Mouse (Mus musculus): ENCODE results near the gene Hsd3b7.
"Not testable (repeated sequence)": the region's sequence is repeated elsewhere in the genome, so short reads cannot be mapped to it uniquely, and the experiment has no call there.

The Hsd3b7 gene

DNA sequence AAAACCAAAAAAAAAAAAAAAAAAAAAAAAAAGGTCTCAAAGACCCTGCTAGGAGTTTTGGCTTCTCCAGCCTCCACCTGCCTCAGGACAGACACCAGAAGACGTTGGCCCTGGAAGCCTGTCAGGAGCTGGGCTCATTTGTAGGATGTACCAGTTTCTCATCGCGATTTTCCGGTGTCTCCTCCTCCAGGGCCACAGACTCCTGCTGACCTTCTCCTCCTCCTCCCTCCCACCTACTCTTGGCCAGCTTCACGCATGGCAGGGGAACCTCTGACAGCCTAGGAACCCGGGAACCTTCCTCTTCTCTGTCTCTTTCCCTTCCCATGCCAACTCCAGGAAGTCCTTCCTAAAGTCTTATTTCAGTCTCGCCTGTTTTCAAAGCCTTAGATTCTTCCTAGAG, 16.6 kb downstream of the Hsd3b7 start:
- DNase-seq (ENCODE audit: low spot score in 2 of 2) = no peak

DNA sequence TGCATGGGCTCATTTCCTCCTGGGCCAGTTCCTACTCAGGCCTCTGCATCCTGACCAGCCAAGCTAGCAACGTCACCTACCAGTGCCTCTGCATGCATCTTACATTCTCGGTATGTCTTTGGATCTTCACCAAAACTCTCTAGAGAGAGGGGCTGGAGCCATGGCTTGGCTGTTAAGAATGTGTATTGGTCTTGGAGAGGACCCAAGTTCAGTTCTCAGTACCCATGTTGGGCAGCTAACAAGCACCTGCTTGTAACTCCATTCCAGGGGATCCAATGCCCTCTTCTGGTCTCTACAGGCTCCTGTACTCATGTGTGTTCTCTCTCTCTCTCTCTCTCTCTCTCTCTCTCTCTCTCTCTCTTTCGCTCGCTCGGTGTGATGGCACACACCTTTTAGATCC, 17.4 kb downstream of the Hsd3b7 start:
- DNase-seq (ENCODE audit: low spot score in 2 of 2) = no peak

DNA sequence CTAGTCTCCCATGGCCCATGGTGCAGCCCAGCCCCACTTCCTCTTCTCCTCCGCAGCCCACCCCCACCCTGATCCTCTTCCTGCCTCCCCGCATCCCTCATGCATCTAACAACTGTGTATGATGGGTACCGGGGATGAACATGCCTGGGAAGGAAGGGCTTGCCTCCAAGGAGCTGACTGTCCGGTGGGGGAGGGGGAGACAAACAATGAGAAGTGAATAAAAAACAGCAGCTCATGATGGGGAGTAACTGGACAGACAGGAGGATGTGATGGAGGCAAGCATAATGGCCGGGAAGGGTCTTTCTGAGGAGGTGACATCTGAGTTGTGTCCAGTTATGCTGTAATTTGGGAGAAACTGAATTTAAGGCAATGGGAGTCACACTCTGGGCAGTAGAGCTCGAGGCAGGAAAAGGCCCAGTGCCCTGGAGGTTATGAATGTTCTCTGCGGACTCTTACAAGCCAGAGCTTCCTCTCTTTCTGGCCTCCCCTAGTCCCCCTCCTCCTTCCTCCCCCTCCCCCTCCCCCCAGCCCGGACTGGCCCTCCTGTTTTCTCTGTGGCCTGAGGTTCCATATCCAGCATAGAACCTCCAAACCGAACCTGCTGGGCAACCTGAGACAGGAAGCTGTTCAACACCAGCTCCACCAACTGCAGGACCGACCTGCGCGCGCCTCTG, 20.6 kb downstream of the Hsd3b7 start:
- DNase-seq (ENCODE audit: low spot score in 2 of 2) = no peak

GRCm38 (mm10) chr7:127822494-127822893, 22.1 kb downstream of the Hsd3b7 start:
- no peak for DNase-seq (ENCODE audit: low spot score in 2 of 2)

DNA sequence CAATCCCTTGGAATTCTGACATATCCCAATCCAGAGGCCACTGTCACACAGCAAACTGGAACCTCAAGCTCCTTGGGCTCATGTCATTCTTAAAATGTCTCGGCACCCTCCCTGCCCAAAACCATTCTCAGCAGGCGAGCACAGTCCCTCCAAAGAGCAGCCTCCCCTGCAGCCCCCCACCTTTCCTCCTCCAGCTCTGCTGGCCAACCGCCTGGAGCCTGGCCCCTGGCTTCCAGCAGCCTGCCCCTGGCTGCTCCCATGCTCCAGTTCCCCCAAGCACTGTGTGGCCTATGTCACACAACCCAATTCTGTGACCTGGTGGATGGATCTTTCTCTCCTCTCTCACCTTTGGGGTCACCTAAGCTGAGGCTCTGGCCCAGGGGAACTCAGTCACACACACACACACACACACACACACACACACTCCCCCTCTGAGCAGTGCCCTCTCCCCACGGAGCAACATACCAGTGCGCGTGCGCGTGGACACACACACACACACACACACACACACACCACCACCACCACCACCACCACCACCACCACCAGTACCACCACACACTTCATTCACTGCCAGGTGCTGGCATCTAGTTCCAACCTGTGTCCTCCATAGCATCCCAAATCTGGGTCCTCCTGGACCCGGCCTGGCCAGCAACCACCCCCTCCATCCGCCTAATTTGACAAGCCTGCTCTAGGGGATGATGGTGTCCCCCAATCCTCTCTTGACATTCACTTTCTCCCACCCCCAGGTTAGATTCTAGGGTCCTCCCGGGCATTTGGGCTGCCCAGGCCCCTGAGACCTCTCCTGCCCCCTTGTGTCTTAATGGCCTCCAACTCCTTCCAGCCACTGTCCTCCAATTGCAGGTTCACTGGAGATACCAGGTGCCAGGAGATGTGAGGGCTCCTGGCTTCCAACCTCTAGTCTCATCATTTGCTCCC, 23.1 kb downstream of the Hsd3b7 start:
- DNase-seq (ENCODE audit: low spot score in 2 of 2) = no peak

GRCm38 (mm10) chr7:127824176-127824871, 23.9 kb downstream of the Hsd3b7 start, which contains the start of the genes Stx4a and Stx1b:
Stx4a (plus strand) TSS chr7:127824294.
Stx1b (minus strand) TSS chr7:127824549.
- DNase-seq (ENCODE audit: low spot score in 2 of 2) = peak in 1 of 2 experiments; percentile 36

DNA sequence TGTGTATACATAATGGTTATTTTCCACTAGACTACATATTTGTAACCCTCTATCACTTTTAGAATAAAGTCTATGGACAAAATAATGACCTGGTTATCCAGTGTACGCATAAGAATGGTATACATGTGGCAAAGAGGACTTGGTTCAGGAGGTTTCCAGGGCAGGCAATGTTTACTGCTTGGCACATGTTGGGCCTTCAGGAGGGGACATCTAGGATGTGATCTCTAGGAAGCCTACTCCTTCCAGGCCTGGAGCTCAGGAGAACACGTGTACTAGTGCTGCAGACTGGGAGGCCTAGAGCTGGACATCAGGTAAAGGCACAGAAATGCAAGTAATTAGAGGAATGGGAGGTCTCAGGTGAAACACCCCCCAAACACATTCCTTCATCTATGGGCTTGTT, 35.1 kb downstream of the Hsd3b7 start:
- no peak for DNase-seq (ENCODE audit: low spot score in 2 of 2)

DNA sequence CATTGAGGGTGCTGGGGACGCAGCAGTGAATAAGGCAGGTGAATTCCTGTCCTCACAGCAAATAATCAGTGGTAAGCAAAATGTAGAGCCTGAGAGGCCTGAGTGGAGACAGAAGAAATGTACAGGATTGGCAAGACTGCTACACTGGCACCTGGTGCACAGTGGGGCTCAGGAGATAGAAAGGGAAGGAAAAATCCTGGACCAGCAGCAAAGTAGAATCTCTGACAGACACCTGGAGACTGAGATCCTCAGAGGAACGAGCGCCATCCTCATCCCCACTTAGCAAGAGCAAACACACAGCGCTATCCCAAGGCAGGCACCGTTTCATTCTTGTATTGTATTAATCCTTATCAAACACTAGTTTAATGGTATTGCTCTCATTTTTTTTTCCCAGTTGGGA, 37.1 kb downstream of the Hsd3b7 start:
- no peak for DNase-seq (ENCODE audit: low spot score in 2 of 2)

DNA sequence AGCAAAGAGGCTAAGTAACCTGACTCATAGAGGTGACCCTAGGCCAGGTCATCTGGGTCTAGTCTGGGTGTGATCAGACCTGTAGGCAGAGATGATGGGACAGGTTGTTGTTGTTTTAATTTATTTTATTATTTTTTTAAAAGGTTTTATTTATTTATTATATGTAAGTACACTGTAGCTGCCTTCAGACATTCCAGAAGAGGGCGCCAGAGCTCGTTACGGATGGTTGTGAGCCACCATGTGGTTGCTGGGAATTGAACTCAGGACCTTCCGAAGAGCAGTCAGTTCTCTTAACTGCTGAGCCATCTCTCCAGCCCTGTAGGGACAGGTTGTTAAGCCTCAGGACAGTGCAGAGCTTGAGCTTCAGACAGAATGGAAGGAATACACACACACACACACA, 37.5 kb downstream of the Hsd3b7 start:
- not testable (repeated sequence) for DNase-seq (ENCODE audit: low spot score in 2 of 2)

- DNase-seq (ENCODE audit: low spot score in 2 of 2) = not testable (repeated sequence)
Observed at GRCm38 (mm10) chr7:127840031-127840430, 39.6 kb downstream of the Hsd3b7 start.

DNA sequence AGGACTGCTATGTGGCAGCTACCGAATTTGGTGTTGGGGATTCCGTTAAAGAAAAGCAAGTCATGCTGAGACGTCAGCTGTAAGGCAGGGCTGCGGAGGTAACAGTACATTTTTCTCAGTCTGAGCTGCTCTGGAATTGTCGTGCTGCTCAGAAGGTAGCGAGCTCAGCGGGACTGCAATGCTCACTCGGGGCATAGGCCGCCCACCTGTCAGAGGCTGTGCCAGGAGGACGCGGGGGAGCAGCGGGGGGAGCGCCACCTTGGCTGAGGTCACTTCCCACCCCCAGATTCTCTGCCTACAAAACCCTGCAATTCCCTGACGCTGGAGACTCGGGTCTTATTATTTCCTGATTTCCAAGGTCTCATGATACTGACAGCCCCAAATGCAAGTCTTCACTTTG, 40.5 kb downstream of the Hsd3b7 start:
- peak; percentile 53 to 65 for DNase-seq (ENCODE audit: low spot score in 2 of 2)

GRCm38 (mm10) chr7:127841340-127842000, 41.1 kb downstream of the Hsd3b7 start:
- DNase-seq (ENCODE audit: low spot score in 2 of 2) = peak; percentile 87 to 91

- peak; percentile 45 to 60 for DNase-seq (ENCODE audit: low spot score in 2 of 2)
Observed at GRCm38 (mm10) chr7:127842001-127842718, 41.8 kb downstream of the Hsd3b7 start.

GRCm38 (mm10) chr7:127849973-127850875, 49.8 kb downstream of the Hsd3b7 start:
- no peak for DNase-seq (ENCODE audit: low spot score in 2 of 2)

GRCm38 (mm10) chr7:127850906-127851305, 50.5 kb downstream of the Hsd3b7 start:
- no peak for DNase-seq (ENCODE audit: low spot score in 2 of 2)

All from frontal cortex, postnatal 25 days (tissue).